Mouse (Mus musculus) liver, embryonic 14.5 days (tissue): ENCODE measurements around the gene Snai3.

Experiments used
- CTCF ChIP-seq: IDR thresholded peaks from 2 replicates; pipeline ENCODE4 v1.5.1; 2016; ENCODE audit warnings: antibody characterized with exemption, low read depth, control low read depth
- EP300 ChIP-seq: IDR thresholded peaks from 2 replicates; pipeline ENCODE4 v1.6.1; 2016; ENCODE audit warnings: antibody characterized with exemption, low read depth

DNA sequence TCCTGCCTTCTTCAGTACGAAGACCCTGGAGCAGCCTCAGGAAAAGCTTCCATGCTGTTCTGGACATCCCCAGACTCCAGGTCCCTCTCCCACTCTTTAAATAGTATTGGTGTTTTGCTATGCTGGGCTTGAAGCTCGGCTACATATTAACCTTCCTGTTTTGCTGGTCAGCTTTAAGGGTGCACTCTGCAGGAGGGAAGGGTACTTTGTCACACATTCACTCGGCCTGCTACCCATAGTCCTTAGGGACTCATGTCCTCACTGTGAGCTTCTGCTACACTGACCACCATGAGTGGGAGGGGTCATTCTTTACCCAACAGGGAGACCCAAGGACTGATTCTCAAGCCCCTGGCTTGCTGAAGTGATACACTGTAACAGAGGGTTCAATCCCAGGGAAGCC, 29.9 kb downstream of the Snai3 start:
- no peak for TF ChIP-seq CTCF
- no peak for TF ChIP-seq EP300
